Mouse (Mus musculus) heart, embryonic 14.5 days (tissue): ENCODE measurements around the gene Gm4567. TPM values are rescaled to one million over a fixed set of nuclear protein-coding genes. Genes with fewer than 3 reads are reported as not detected.
"Not testable (repeated sequence)": the region's sequence is repeated elsewhere in the genome, so short reads cannot be mapped to it uniquely, and the experiment has no call there.

Experiments used
- ATAC-seq: fragments of 200-750 bp; cut with Nextera tagmentation; 2 replicates; pipeline ENCODE4 v1.8.0; 2017; ENCODE audit warnings: low read depth, moderate TSS enrichment; ENCODE audit not compliant: insufficient number of reproducible peaks, insufficient read depth, low FRiP score
- H3K27ac ChIP-seq, 2 experiments: fragments of 200-500 bp in 1 of 2; fragments of 300-500 bp in 1 of 2; sonication (generic) in 1 of 2; replicated peaks in 1 of 2; 2 replicates each; pipeline ENCODE4 v1.5.1; 2012 to 2014; ENCODE audit warnings: low read depth in 2 of 2, low read length in 2 of 2, control low read depth in 1 of 2, mild to moderate bottlenecking in 1 of 2, mixed read lengths in 1 of 2; ENCODE audit not compliant: control insufficient read depth in 1 of 2, insufficient read depth in 1 of 2
- H3K27me3 ChIP-seq: fragments of 300-500 bp; sonication (generic); 2 replicates; pipeline ENCODE4 v1.6.1; 2014; ENCODE audit warnings: mild to moderate bottlenecking, low read length, control low read depth; ENCODE audit not compliant: control insufficient read depth, insufficient read depth
- H3K36me3 ChIP-seq: fragments of 300-500 bp; sonication (generic); 2 replicates; pipeline ENCODE4 v1.6.1; 2014; ENCODE audit warnings: mild to moderate bottlenecking, control low read depth, low read length, mixed read lengths; ENCODE audit not compliant: control insufficient read depth, insufficient read depth
- H3K4me1 ChIP-seq, 2 experiments: fragments of 200-500 bp in 1 of 2; fragments of 300-500 bp in 1 of 2; sonication (generic) in 1 of 2; 2 replicates each; pipeline ENCODE4 v1.6.1; 2012 to 2014; ENCODE audit warnings: low read length in 2 of 2, control low read depth in 1 of 2, mixed read lengths in 1 of 2; ENCODE audit not compliant: control insufficient read depth in 2 of 2, insufficient read depth in 2 of 2
- H3K4me2 ChIP-seq: fragments of 300-500 bp; sonication (generic); 2 replicates; pipeline ENCODE4 v1.6.1; 2014; ENCODE audit warnings: mild to moderate bottlenecking, low read length
- H3K4me3 ChIP-seq, 2 experiments: fragments of 200-500 bp in 1 of 2; fragments of 300-500 bp in 1 of 2; sonication (generic) in 1 of 2; 2 replicates each; pipeline ENCODE4 v1.5.1; 2012 to 2014; ENCODE audit warnings: low read length in 2 of 2, mild to moderate bottlenecking in 2 of 2, control low read depth in 1 of 2, low read depth in 1 of 2, moderate library complexity in 1 of 2; ENCODE audit not compliant: control insufficient read depth in 1 of 2, insufficient read depth in 1 of 2
- H3K9ac ChIP-seq: fragments of 300-500 bp; sonication (generic); 2 replicates; pipeline ENCODE4 v1.6.1; 2014; ENCODE audit warnings: mild to moderate bottlenecking, low read length
- H3K9me3 ChIP-seq: fragments of 300-500 bp; sonication (generic); 2 replicates; pipeline ENCODE4 v1.6.1; 2016; ENCODE audit warnings: low read length, control low read depth; ENCODE audit not compliant: control insufficient read depth
- WGBS: fragments of 180-500 bp; shearing (Covaris S2); extraction: QIAGEN DNeasy Blood & Tissue Kit; methylation state at CpG from one replicate; pipeline ENCODE4 v1.1.7; 2014; 5-methylcytosine and 5-hydroxymethylcytosine counted together
- polyA plus RNA-seq: library from polyadenylated mRNA; unstranded; fragments of >200 nt; fragmentation: Nextera tagmentation; extraction: Ambion mirVana; gene quantifications from 2 replicates; pipeline ENCODE4 v1.2.1, GENCODE M21; 2014

Gm4567 gene
- polyA plus RNA-seq = not detected in 2 replicates

DNA sequence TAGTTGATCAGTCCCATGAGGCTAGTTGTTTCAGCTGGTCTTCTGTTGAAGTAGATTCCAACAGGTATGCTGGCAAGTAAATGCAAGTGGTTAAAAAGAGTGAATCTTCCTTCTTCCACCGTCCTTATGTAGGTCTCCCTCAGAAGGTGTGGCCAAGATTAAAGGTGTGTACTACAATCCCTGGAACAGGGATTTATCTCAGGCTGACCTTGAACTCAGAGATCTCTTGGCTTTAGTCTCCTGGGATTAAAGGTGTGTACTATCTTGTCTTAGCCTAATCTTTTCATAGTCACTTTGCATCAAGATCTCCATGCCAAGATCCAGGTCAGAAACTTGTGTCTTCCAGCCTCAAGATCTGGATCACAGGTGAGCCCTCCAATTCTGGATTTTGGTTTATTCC is at the start of gene Gm4567:
Gm4567 (minus strand) TSS at position 101 of the 400 bp plus-strand sequence.
- not testable (repeated sequence) for H3K4me3 ChIP-seq, ATAC-seq, H3K9ac ChIP-seq, H3K27me3 ChIP-seq, H3K4me1 ChIP-seq, H3K9me3 ChIP-seq, H3K36me3 ChIP-seq, H3K4me2 ChIP-seq, H3K27ac ChIP-seq
- no CpG with 5 or more reads among the region's 1 CpGs for WGBS

- 32% methylated on average over 2 of the region's 3 CpGs for WGBS
- H3K27me3 ChIP-seq, H3K9ac ChIP-seq, H3K4me3 ChIP-seq, H3K4me1 ChIP-seq, H3K36me3 ChIP-seq, H3K27ac ChIP-seq, H3K4me2 ChIP-seq, ATAC-seq, H3K9me3 ChIP-seq: not testable (repeated sequence)
These were observed 41.9 kb upstream of the Gm4567 start, which contains the start of gene Vmn1r157 for GRCm38 (mm10) chr7:22761397-22761796. Gene Vmn1r157 (plus strand): TSS chr7:22761697.

DNA sequence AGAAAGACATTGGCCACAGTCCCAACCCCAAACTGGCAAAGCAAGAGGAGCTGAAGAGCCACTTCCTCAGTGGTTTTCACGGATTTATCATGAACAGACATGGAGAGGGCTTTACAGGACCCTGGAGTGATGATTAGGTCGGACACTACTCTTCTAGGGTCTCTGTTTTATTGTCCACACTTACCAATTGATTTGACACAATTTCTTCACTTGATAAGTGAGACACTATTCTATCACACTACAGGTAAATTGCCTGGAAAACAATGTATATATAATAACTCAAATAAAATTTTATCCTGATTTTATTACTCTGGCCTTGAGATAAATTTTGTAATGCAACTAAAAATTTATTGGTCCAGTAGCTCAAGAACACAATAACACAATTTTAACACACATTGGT is 27.3 kb downstream of the Gm4567 start, which contains the start of gene Gm8693:
Gm8693 (minus strand) TSS at position 101 of the 400 bp plus-strand sequence.
- ATAC-seq, H3K4me3 ChIP-seq, H3K4me1 ChIP-seq, H3K9me3 ChIP-seq, H3K27me3 ChIP-seq, H3K27ac ChIP-seq, H3K36me3 ChIP-seq, H3K9ac ChIP-seq, H3K4me2 ChIP-seq: not testable (repeated sequence)
- WGBS = no CpG with 5 or more reads among the region's 2 CpGs

Other genes starting within 250 kb of the Gm4567 start
- gene Vmn1r151, start 220.0 kb downstream of the Gm4567 start, polyA plus RNA-seq = not detected in 2 replicates
- not detected in 2 replicates for gene Vmn1r152, start 196.7 kb downstream of the Gm4567 start, polyA plus RNA-seq
- gene Gm8677, start 184.8 kb downstream of the Gm4567 start, polyA plus RNA-seq = not detected in 2 replicates
- not detected in 2 replicates for gene Gm4201, start 154.4 kb downstream of the Gm4567 start, polyA plus RNA-seq
- not detected in 2 replicates for gene Gm4565, start 131.6 kb downstream of the Gm4567 start, polyA plus RNA-seq
- not detected in 2 replicates for gene Vmn1r155, start 61.7 kb downstream of the Gm4567 start, polyA plus RNA-seq
- gene Gm8693, start 27.4 kb downstream of the Gm4567 start, polyA plus RNA-seq = not detected in 2 replicates
- gene Vmn1r157, start 42.0 kb upstream of the Gm4567 start, polyA plus RNA-seq = not detected in 2 replicates
- gene Vmn1r158, start 71.1 kb upstream of the Gm4567 start, polyA plus RNA-seq = not detected in 2 replicates
- gene Vmn1r159, start 123.9 kb upstream of the Gm4567 start, polyA plus RNA-seq = not detected in 2 replicates
- gene Vmn1r160, start 151.5 kb upstream of the Gm4567 start, polyA plus RNA-seq = not detected in 2 replicates